Mouse (Mus musculus) CH12.LX (cell line): ENCODE data around the gene Rpl27a. TPM values are rescaled to one million over a fixed set of nuclear protein-coding genes. Genes with fewer than 3 reads are reported as not detected.

Experiments
- DNase-seq: peaks from one replicate; pipeline ENCODE4 v3.0.0-alpha.2; 2013; ENCODE audit errors: extremely low read depth
- H3K27ac ChIP-seq: 2 replicates; pipeline ENCODE4 v1.5.1; 2012; ENCODE audit warnings: low read depth, mild to moderate bottlenecking, control low read depth, moderate library complexity; ENCODE audit not compliant: insufficient read depth
- H3K27me3 ChIP-seq: replicated peaks from 2 replicates; pipeline ENCODE3; 2012; ENCODE audit warnings: inconsistent platforms
- H3K36me3 ChIP-seq, 2 experiments: replicated peaks in 1 of 2; 2 replicates each; pipeline versions ENCODE3 to v1.6.1; 2012; ENCODE audit warnings: inconsistent platforms in 1 of 2, low read length in 1 of 2, mild to moderate bottlenecking in 1 of 2, mixed read lengths in 1 of 2, moderate library complexity in 1 of 2; ENCODE audit not compliant: control insufficient read depth in 1 of 2, insufficient read depth in 1 of 2
- H3K4me1 ChIP-seq, 2 experiments: 2 replicates each; pipeline ENCODE4 v1.6.1; 2012; ENCODE audit warnings: inconsistent platforms in 1 of 2, moderate library complexity in 1 of 2; ENCODE audit not compliant: insufficient read depth in 2 of 2, control insufficient read depth in 1 of 2
- H3K4me2 ChIP-seq: 2 replicates; pipeline ENCODE4 v1.6.1; 2012; ENCODE audit warnings: low read depth, mild to moderate bottlenecking, control low read depth; ENCODE audit not compliant: poor library complexity, insufficient read depth, severe bottlenecking
- H3K4me3 ChIP-seq, 3 experiments: fragments of 150-350 bp in 1 of 3; sonication (generic) in 1 of 3; replicated peaks in 1 of 3; 2 replicates each; pipeline versions ENCODE3 to v1.5.1; 2011 to 2012; ENCODE audit warnings: low read depth in 2 of 3, low read length in 2 of 3, mild to moderate bottlenecking in 2 of 3, moderate library complexity in 2 of 3, control low read depth in 1 of 3, improper control_type of control experiment in 1 of 3, inconsistent platforms in 1 of 3, mixed read lengths in 1 of 3; ENCODE audit not compliant: poor library complexity in 1 of 3
- H3K79me2 ChIP-seq: replicated peaks from 2 replicates; pipeline ENCODE4 v1.6.1; 2012; ENCODE audit warnings: mild to moderate bottlenecking, moderate library complexity; ENCODE audit not compliant: control insufficient read depth, poor library complexity, insufficient read depth, severe bottlenecking; ENCODE audit errors: extremely low read depth
- H3K9ac ChIP-seq: 2 replicates; pipeline ENCODE4 v1.6.1; 2012; ENCODE audit warnings: low read depth, mild to moderate bottlenecking, control low read depth, moderate library complexity; ENCODE audit not compliant: insufficient read depth
- H3K9me3 ChIP-seq: replicated peaks from 2 replicates; pipeline ENCODE3; 2012; ENCODE audit warnings: low read length, inconsistent platforms, mixed read lengths
- CHD1 ChIP-seq: IDR thresholded peaks from 2 replicates; pipeline ENCODE4 v1.6.1; 2012; ENCODE audit warnings: low read depth, low read length, improper control_type of control experiment, inconsistent platforms
- CHD2 ChIP-seq: IDR thresholded peaks from 2 replicates; pipeline ENCODE4 v1.6.1; 2011; ENCODE audit warnings: low read length, improper control_type of control experiment
- CTCF ChIP-seq, 2 experiments: IDR thresholded peaks in 1 of 2; conservative IDR thresholded peaks in 1 of 2; 2 replicates each; pipeline ENCODE4 v1.5.1; 2011 to 2012; ENCODE audit warnings: low read depth in 2 of 2, low read length in 2 of 2, improper control_type of control experiment in 1 of 2, inconsistent platforms in 1 of 2, mild to moderate bottlenecking in 1 of 2, moderate library complexity in 1 of 2
- ETS1 ChIP-seq: conservative IDR thresholded peaks from 2 replicates; pipeline ENCODE4 v1.6.1; 2012; ENCODE audit warnings: low read depth, mild to moderate bottlenecking, inconsistent platforms, low read length, improper control_type of control experiment, moderate library complexity
- GABPA ChIP-seq: IDR thresholded peaks from 2 replicates; pipeline ENCODE4 v1.6.1; 2012; ENCODE audit warnings: low read depth, low read length, improper control_type of control experiment, inconsistent platforms; ENCODE audit not compliant: insufficient replicate concordance
- IRF4 ChIP-seq: IDR thresholded peaks from 2 replicates; pipeline ENCODE4 v1.6.1; 2014; ENCODE audit warnings: low read depth, mild to moderate bottlenecking, inconsistent platforms, low read length, improper control_type of control experiment
- JUN ChIP-seq: IDR thresholded peaks from 2 replicates; pipeline ENCODE4 v1.6.1; 2011; ENCODE audit warnings: low read depth, mild to moderate bottlenecking, low read length, improper control_type of control experiment, moderate library complexity; ENCODE audit not compliant: insufficient read depth
- MAFK ChIP-seq: IDR thresholded peaks from 2 replicates; pipeline ENCODE4 v1.6.1; 2011; ENCODE audit warnings: low read length, improper control_type of control experiment; ENCODE audit not compliant: insufficient replicate concordance
- MAZ ChIP-seq: IDR thresholded peaks from 2 replicates; pipeline ENCODE4 v1.6.1; 2012; ENCODE audit warnings: low read depth, mild to moderate bottlenecking, inconsistent platforms, low read length, improper control_type of control experiment, moderate library complexity
- MYC ChIP-seq: IDR thresholded peaks from 2 replicates; pipeline ENCODE4 v1.6.1; 2011; ENCODE audit warnings: low read depth, mild to moderate bottlenecking, improper control_type of control experiment, low read length
- NELFE ChIP-seq: IDR thresholded peaks from 2 replicates; pipeline ENCODE4 v1.6.1; 2011; ENCODE audit warnings: low read depth, low read length, improper control_type of control experiment
- NRF1 ChIP-seq: IDR thresholded peaks from 2 replicates; pipeline ENCODE4 v1.6.1; 2014; ENCODE audit warnings: low read depth, mild to moderate bottlenecking, inconsistent platforms, low read length, improper control_type of control experiment, moderate library complexity
- PAX5 ChIP-seq: IDR thresholded peaks from 2 replicates; pipeline ENCODE4 v1.6.1; 2012; ENCODE audit warnings: low read length, inconsistent platforms, mixed read lengths
- POLR2A ChIP-seq: IDR thresholded peaks from 2 replicates; pipeline ENCODE4 v1.6.1; 2011; ENCODE audit warnings: low read depth, mild to moderate bottlenecking, improper control_type of control experiment, low read length
- POLR2AphosphoS2 ChIP-seq: IDR thresholded peaks from 2 replicates; pipeline ENCODE4 v1.6.1; 2011; ENCODE audit warnings: low read depth, low read length, improper control_type of control experiment
- SIN3A ChIP-seq: IDR thresholded peaks from 2 replicates; pipeline ENCODE4 v1.6.1; 2012; ENCODE audit warnings: low read length, improper control_type of control experiment, inconsistent platforms
- TBP ChIP-seq: conservative IDR thresholded peaks from 2 replicates; pipeline ENCODE4 v1.6.1; 2011; ENCODE audit warnings: low read depth, low read length, improper control_type of control experiment
- UBTF ChIP-seq: IDR thresholded peaks from 2 replicates; pipeline ENCODE4 v1.6.1; 2012; ENCODE audit warnings: low read depth, mild to moderate bottlenecking, inconsistent platforms, low read length, improper control_type of control experiment, moderate library complexity
- USF1 ChIP-seq: IDR thresholded peaks from 2 replicates; pipeline ENCODE4 v1.6.1; 2014; ENCODE audit warnings: low read depth, mild to moderate bottlenecking, inconsistent platforms, low read length, improper control_type of control experiment
- USF2 ChIP-seq: conservative IDR thresholded peaks from 2 replicates; pipeline ENCODE4 v1.6.1; 2011; ENCODE audit warnings: low read depth, low read length, improper control_type of control experiment
- ZC3H11A ChIP-seq: IDR thresholded peaks from 2 replicates; pipeline ENCODE4 v1.6.1; 2012; ENCODE audit warnings: low read depth, mild to moderate bottlenecking, inconsistent platforms, low read length, improper control_type of control experiment
- ZKSCAN1 ChIP-seq: IDR thresholded peaks from 2 replicates; pipeline ENCODE4 v1.6.1; 2012; ENCODE audit warnings: low read depth, inconsistent platforms, low read length, improper control_type of control experiment, borderline replicate concordance
- ZMIZ1 ChIP-seq: IDR thresholded peaks from 2 replicates; pipeline ENCODE4 v1.6.1; 2012; ENCODE audit warnings: low read depth, mild to moderate bottlenecking, inconsistent platforms, low read length, improper control_type of control experiment
- dilution Hi-C: fragments of 300-500 bp; cut with MboI; formaldehyde crosslinking; loops from 2 replicates; pipeline ENCODE4 v1.14.3; 2020; ENCODE audit warnings: low sequenced_read_pairs; ENCODE audit not compliant: extremely low pct_unique_long_range_greater_than_20kb, extremely low pct_ligation_motif_present
- in situ Hi-C: fragments of 300-500 bp; cut with MboI; formaldehyde crosslinking; loops from 3 replicates; pipeline ENCODE4 v1.14.3; 2019; ENCODE audit warnings: low sequenced_read_pairs, low pct_ligation_motif_present, low pct_unique_long_range_greater_than_20kb, mixed read lengths
- polyA plus RNA-seq: library from polyadenylated mRNA; unstranded; fragments of >175 nt; gene quantifications from 2 replicates; pipeline ENCODE4 v1.2.1, GENCODE M21; 2012; ENCODE audit warnings: low read depth; ENCODE audit not compliant: insufficient read length
- total RNA-seq, 2 experiments: library from RNA; depleted of rRNA; stranded (reverse); fragments of 300-350 nt in 1 of 2; fragments of >200 nt in 1 of 2; gene quantifications; 2 replicates each; pipeline ENCODE4 v1.2.3; 2012 to 2014

Gene Rpl27a
- total and polyA plus RNA-seq, 3 experiments = 230 to 1,338 (median 1,216) TPM

- dilution Hi-C loops = no loop called here
- TF ChIP-seq PAX5 (no peak), MAFK (no peak), ZC3H11A (no peak), CTCF (conservative IDR thresholded peaks at IDR 0.05 in 1 of 2, IDR thresholded peaks at IDR 0.05 in 1 of 2; ENCODE audit: low read depth in 2 of 2, low read length in 2 of 2) (no peak), JUN (no peak), GABPA (no peak), USF2 (no peak), IRF4 (no peak), UBTF (no peak)
- in situ Hi-C loops = no loop called here
Observed at GRCm38 (mm10) chr7:109546186-109546585, 27.2 kb downstream of the Rpl27a start.

DNA sequence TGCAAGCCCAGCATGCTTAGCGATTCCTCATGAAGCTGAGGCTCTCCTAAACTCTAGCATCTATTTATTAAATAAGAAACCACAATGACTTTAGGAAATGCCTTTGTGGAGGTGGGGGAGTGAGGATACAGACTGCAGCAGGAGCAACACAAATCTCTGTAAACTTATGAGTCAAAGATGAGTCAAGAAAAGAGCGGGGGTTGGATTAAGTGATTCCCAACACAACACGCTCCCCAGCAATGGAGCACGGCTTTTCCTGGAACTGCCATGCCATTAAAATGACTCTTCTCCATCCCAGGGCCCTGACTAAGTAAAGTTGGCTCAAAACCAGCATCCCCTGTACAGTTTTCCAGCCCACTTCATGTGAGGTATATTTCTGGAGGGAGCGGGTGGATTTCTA is 27.8 kb downstream of the Rpl27a start:
- H3K4me1 ChIP-seq = peaks cover 0 to 17% of the 10 kb centered on the region in 2 experiments; a peak in 2 of 4 replicates
- dilution Hi-C loops = no loop called here
- DNase-seq = no peak
- TF ChIP-seq CHD2 (no peak), NRF1 (no peak), POLR2AphosphoS2 (no peak), SIN3A (no peak)
- H3K9ac ChIP-seq = no peak overlapping the region
- peaks cover 0 to 2% of the 10 kb centered on the region in 2 experiments for H3K36me3 ChIP-seq
- H3K27ac ChIP-seq = no peak overlapping the region
- H3K27me3 ChIP-seq = no peaks in the 10 kb centered on the region
- no peak overlapping the region for H3K4me2 ChIP-seq
- no peaks in the 10 kb centered on the region for H3K79me2 ChIP-seq
- no peaks in the 10 kb centered on the region for H3K9me3 ChIP-seq
- in situ Hi-C loops = no loop called here
- H3K4me3 ChIP-seq = no peak overlapping the region

More at GRCm38 (mm10) chr7:109546186-109546585, 27.2 kb downstream of the Rpl27a start:
- no peak overlapping the region for H3K27ac ChIP-seq
- H3K79me2 ChIP-seq = no peaks in the 10 kb centered on the region
- no peak overlapping the region for H3K4me3 ChIP-seq
- no peak overlapping the region for H3K4me2 ChIP-seq
- H3K9me3 ChIP-seq = no peaks in the 10 kb centered on the region
- DNase-seq = no peak
- H3K4me1 ChIP-seq = peaks cover 0 to 22% of the 10 kb centered on the region in 2 experiments; a peak in 2 of 4 replicates
- peaks cover 0 to 2% of the 10 kb centered on the region in 2 experiments for H3K36me3 ChIP-seq
- H3K9ac ChIP-seq = no peak overlapping the region
- H3K27me3 ChIP-seq = no peaks in the 10 kb centered on the region

- Histone ChIP-seq H3K9ac (no peak overlapping the region), H3K9me3 (peaks cover 3% of the 10 kb centered on the region), H3K27ac (no peak overlapping the region), H3K4me3 (no peak overlapping the region), H3K27me3 (no peaks in the 10 kb centered on the region), H3K4me1 (peaks cover 10 to 44% of the 10 kb centered on the region in 2 experiments; a peak in 3 of 4 replicates), H3K79me2 (no peaks in the 10 kb centered on the region), H3K4me2 (no peak overlapping the region), H3K36me3 (no peaks in the 10 kb centered on the region)
- dilution Hi-C loops = no loop called here
- TF ChIP-seq ZMIZ1 (no peak), MAZ (no peak), POLR2A (no peak), CHD2 (no peak), POLR2AphosphoS2 (no peak), TBP (no peak), MYC (no peak), PAX5 (no peak), ZKSCAN1 (no peak), NRF1 (no peak), USF1 (no peak), NELFE (no peak), ETS1 (no peak), ZC3H11A (no peak), UBTF (no peak), CHD1 (no peak)
- in situ Hi-C loops = no loop called here
- no peak for DNase-seq
Observed at GRCm38 (mm10) chr7:109559536-109559935, 40.6 kb downstream of the Rpl27a start.
